Mouse (Mus musculus) forebrain, postnatal 0 days (tissue): ENCODE results near the gene Idh2. TPM values are rescaled to one million over a fixed set of nuclear protein-coding genes. Genes with fewer than 3 reads are reported as not detected.

Source experiments
- ATAC-seq: fragments of 200-750 bp; cut with Nextera tagmentation; 2 replicates; pipeline ENCODE4 v1.8.0; 2017; ENCODE audit warnings: mild to moderate bottlenecking, moderate library complexity
- DNase-seq: peaks from one replicate; pipeline ENCODE4 v3.0.0-alpha.2; 2015
- H3K27ac ChIP-seq: fragments of 300-500 bp; sonication (generic); 2 replicates; pipeline ENCODE4 v1.5.1; 2014; ENCODE audit warnings: low read depth, mild to moderate bottlenecking, antibody characterized with exemption, low read length, moderate library complexity, mixed read lengths
- H3K27me3 ChIP-seq: fragments of 300-500 bp; sonication (generic); 2 replicates; pipeline ENCODE4 v1.6.1; 2014; ENCODE audit warnings: mild to moderate bottlenecking, low read length, mixed read lengths; ENCODE audit not compliant: insufficient read depth
- H3K36me3 ChIP-seq: fragments of 300-500 bp; sonication (generic); 2 replicates; pipeline ENCODE4 v1.6.1; 2014; ENCODE audit warnings: mild to moderate bottlenecking, moderate library complexity; ENCODE audit not compliant: insufficient read depth
- H3K4me1 ChIP-seq: fragments of 300-500 bp; sonication (generic); 2 replicates; pipeline ENCODE4 v1.6.1; 2014; ENCODE audit warnings: antibody characterized with exemption; ENCODE audit not compliant: insufficient read depth
- H3K4me2 ChIP-seq: fragments of 300-500 bp; sonication (generic); 2 replicates; pipeline ENCODE4 v1.6.1; 2014; ENCODE audit warnings: low read depth, mild to moderate bottlenecking, moderate library complexity
- H3K4me3 ChIP-seq: fragments of 300-500 bp; sonication (generic); 2 replicates; pipeline ENCODE4 v1.5.1; 2014; ENCODE audit warnings: low read depth, low read length, mixed read lengths
- H3K9ac ChIP-seq: fragments of 300-500 bp; sonication (generic); 2 replicates; pipeline ENCODE4 v1.6.1; 2014; ENCODE audit warnings: mild to moderate bottlenecking
- H3K9me3 ChIP-seq: fragments of 300-500 bp; sonication (generic); 2 replicates; pipeline ENCODE4 v1.6.1; 2016; ENCODE audit warnings: low read length
- CTCF ChIP-seq: sonication (generic); IDR thresholded peaks from 2 replicates; pipeline ENCODE4 v1.5.1; 2016; ENCODE audit warnings: antibody characterized with exemption, control low read depth, low read depth
- WGBS: fragments of 180-500 bp; shearing (Covaris S2); extraction: QIAGEN DNeasy Blood & Tissue Kit; methylation state at CpG from one replicate; pipeline ENCODE4 v1.1.7; 2014; 5-methylcytosine and 5-hydroxymethylcytosine counted together
- polyA plus RNA-seq: library from polyadenylated mRNA; unstranded; fragments of >200 nt; fragmentation: Nextera tagmentation; extraction: Ambion mirVana; gene quantifications from 2 replicates; pipeline ENCODE4 v1.2.1, GENCODE M21; 2015
- total RNA-seq: library from RNA; depleted of rRNA; stranded (reverse); fragments of >200 nt; gene quantifications from 2 replicates; pipeline ENCODE4 v1.2.3, GENCODE M21; 2014

The Idh2 gene
- total and polyA plus RNA-seq, 2 experiments from 2014 or later: 128 to 145 TPM

- no peak overlapping the region for H3K9ac ChIP-seq
- peaks cover 8% of the 10 kb centered on the region; the same call in 1 of the 2 replicates for H3K4me1 ChIP-seq
- H3K4me3 ChIP-seq: no peak overlapping the region
- no peaks in the 10 kb centered on the region for H3K36me3 ChIP-seq
- no peak for TF ChIP-seq CTCF
- no peak overlapping the region for H3K27ac ChIP-seq
- DNase-seq (no peak), ATAC-seq (no peak)
- 81% methylated on average over 13 of the region's 13 CpGs for WGBS
- no peak overlapping the region for H3K4me2 ChIP-seq
- no peaks in the 10 kb centered on the region for H3K9me3 ChIP-seq
- H3K27me3 ChIP-seq: no peaks in the 10 kb centered on the region
These were observed 55.9 kb downstream of the Idh2 start for GRCm38 (mm10) chr7:80059064-80059838.

- ATAC-seq (no peak), DNase-seq (no peak)
- Histone ChIP-seq H3K27ac (no peak overlapping the region), H3K9me3 (no peaks in the 10 kb centered on the region), H3K4me2 (no peak overlapping the region), H3K36me3 (no peaks in the 10 kb centered on the region), H3K4me3 (no peak overlapping the region), H3K27me3 (no peaks in the 10 kb centered on the region), H3K4me1 (peaks cover 8% of the 10 kb centered on the region; the same call in 1 of the 2 replicates), H3K9ac (no peak overlapping the region)
- WGBS: 81% methylated on average over 4 of the region's 4 CpGs
- TF ChIP-seq CTCF: no peak
These were observed 56.7 kb downstream of the Idh2 start for GRCm38 (mm10) chr7:80058405-80059063.

GRCm38 (mm10) chr7:80057781-80058180 lies 57.4 kb downstream of the Idh2 start:
- Histone ChIP-seq H3K4me1 (peaks cover 8% of the 10 kb centered on the region; the same call in 1 of the 2 replicates), H3K27ac (no peak overlapping the region), H3K27me3 (no peaks in the 10 kb centered on the region), H3K9me3 (no peaks in the 10 kb centered on the region), H3K9ac (no peak overlapping the region), H3K4me2 (no peak overlapping the region), H3K36me3 (0 out of 2 replicates have a peak, but pooled peaks cover 4% of the 10 kb centered on the region), H3K4me3 (no peak overlapping the region)
- no peak for TF ChIP-seq CTCF
- ATAC-seq: no peak
- no peak for DNase-seq
- WGBS: 30% methylated on average over 14 of the region's 14 CpGs

GRCm38 (mm10) chr7:80057002-80057691 lies 58.0 kb downstream of the Idh2 start:
- no peak for TF ChIP-seq CTCF
- Histone ChIP-seq H3K27me3 (no peaks in the 10 kb centered on the region), H3K4me2 (no peak overlapping the region), H3K9ac (no peak overlapping the region), H3K9me3 (no peaks in the 10 kb centered on the region), H3K4me3 (no peak overlapping the region), H3K36me3 (0 out of 2 replicates have a peak, but pooled peaks cover 4% of the 10 kb centered on the region), H3K4me1 (peaks cover 8% of the 10 kb centered on the region; the same call in 1 of the 2 replicates), H3K27ac (no peak overlapping the region)
- ATAC-seq (no peak), DNase-seq (no peak)
- WGBS: 74% methylated on average over 4 of the region's 4 CpGs

GRCm38 (mm10) chr7:80055781-80056180 lies 59.4 kb downstream of the Idh2 start:
- H3K27me3 ChIP-seq: no peaks in the 10 kb centered on the region
- H3K4me3 ChIP-seq: no peak overlapping the region
- ATAC-seq (no peak), DNase-seq (no peak)
- H3K4me1 ChIP-seq: peaks cover 8% of the 10 kb centered on the region; the same call in 1 of the 2 replicates
- H3K9me3 ChIP-seq: no peaks in the 10 kb centered on the region
- TF ChIP-seq CTCF: no peak
- 0 out of 2 replicates have a peak, but pooled peaks cover 4% of the 10 kb centered on the region for H3K36me3 ChIP-seq
- no peak overlapping the region for H3K9ac ChIP-seq
- H3K27ac ChIP-seq: no peak overlapping the region
- WGBS: 82% methylated on average over 12 of the region's 12 CpGs
- H3K4me2 ChIP-seq: no peak overlapping the region

GRCm38 (mm10) chr7:80053147-80053546 lies 62.0 kb downstream of the Idh2 start:
- H3K36me3 ChIP-seq: 0 out of 2 replicates have a peak, but pooled peaks cover 4% of the 10 kb centered on the region

More at GRCm38 (mm10) chr7:80053147-80053546, 62.0 kb downstream of the Idh2 start:
- DNase-seq: no peak
- no peaks in the 10 kb centered on the region for H3K27me3 ChIP-seq
- 95% methylated on average over 9 of the region's 9 CpGs for WGBS
- no peaks in the 10 kb centered on the region for H3K9me3 ChIP-seq
- TF ChIP-seq CTCF: no peak
- H3K4me1 ChIP-seq: peaks cover 6% of the 10 kb centered on the region; the same call in 1 of the 2 replicates
- no peak overlapping the region for H3K9ac ChIP-seq
- no peak overlapping the region for H3K4me3 ChIP-seq
- no peak for ATAC-seq
- no peak overlapping the region for H3K27ac ChIP-seq
- no peak overlapping the region for H3K4me2 ChIP-seq
